Mouse (Mus musculus): ENCODE data around the gene Gm4064.
"Not testable (repeated sequence)": the region's sequence is repeated elsewhere in the genome, so short reads cannot be mapped to it uniquely, and the experiment has no call there.

The Gm4064 gene

DNA sequence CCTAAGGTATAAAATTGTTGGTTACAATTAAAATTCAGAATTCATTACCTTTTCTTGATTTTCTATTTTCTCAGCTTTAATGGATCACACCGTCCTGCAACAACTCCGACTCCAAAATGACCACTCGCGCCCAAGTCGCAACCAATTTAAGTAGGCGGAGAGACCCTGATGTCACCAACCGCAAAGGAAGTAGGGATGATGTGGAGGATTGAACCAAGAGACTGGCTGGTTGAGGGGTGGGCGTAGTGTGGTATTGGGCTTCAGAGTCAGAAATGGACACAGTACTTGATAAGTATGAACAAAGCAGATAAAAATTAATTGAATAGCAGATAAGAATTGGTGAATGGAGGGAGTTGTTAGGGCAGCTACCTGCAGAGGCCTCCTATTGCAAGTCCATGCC, at the start of gene Gm4064:
Gm4064 (minus strand) TSS at position 101 of the 400 bp plus-strand sequence.
- DNase-seq (ENCODE audit: low read depth), result not testable (repeated sequence)

DNA sequence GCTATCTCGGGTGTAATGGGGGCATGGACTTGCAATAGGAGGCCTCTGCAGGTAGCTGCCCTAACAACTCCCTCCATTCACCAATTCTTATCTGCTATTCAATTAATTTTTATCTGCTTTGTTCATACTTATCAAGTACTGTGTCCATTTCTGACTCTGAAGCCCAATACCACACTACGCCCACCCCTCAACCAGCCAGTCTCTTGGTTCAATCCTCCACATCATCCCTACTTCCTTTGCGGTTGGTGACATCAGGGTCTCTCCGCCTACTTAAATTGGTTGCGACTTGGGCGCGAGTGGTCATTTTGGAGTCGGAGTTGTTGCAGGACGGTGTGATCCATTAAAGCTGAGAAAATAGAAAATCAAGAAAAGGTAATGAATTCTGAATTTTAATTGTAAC, 34.4 kb upstream of the Gm4064 start, which contains the start of the genes Rbmy and Gm10256:
Rbmy (plus strand) TSS at position 301 of the 400 bp plus-strand sequence.
Gm10256 (plus strand) TSS at position 320 of the 400 bp plus-strand sequence.
- DNase-seq (ENCODE audit: low read depth), result not testable (repeated sequence)
